In genomic region chr8:4165176-4165851, GRCm38 (mm10) we compare ENCODE assay signal across 8 mouse cellular contexts. TPM values are rescaled to one million over a fixed set of nuclear protein-coding genes. Genes with fewer than 3 reads are reported as not detected.
A peak's percentile ranks its signal among the peaks of the same experiment; 100 is the strongest.
DNase-seq lines count a peak whose midpoint lies in the region; ATAC-seq and TF ChIP-seq lines count a peak whose summit lies in the region.

No protein-coding gene starts in this region.

- no peak for TF ChIP-seq CTCF in embryonic fibroblast, embryonic 13.5 days (IDR thresholded peaks at IDR 0.05; ENCODE audit: borderline replicate concordance, insufficient read depth, low read length)

- no peak for ATAC-seq in lung, embryonic 16.5 days (ENCODE audit: low read depth)

- no peaks in the 10 kb centered on the region for H3K27me3 ChIP-seq in lung, embryonic 16.5 days (ENCODE audit: control insufficient read depth, insufficient read depth, low read depth, low read length)
- no peaks in the 10 kb centered on the region for H3K27me3 ChIP-seq in limb, embryonic 10.5 days (ENCODE audit: low read depth, poor library complexity, severe bottlenecking)

- H3K9ac ChIP-seq in lung, embryonic 16.5 days (ENCODE audit: low read length), result peak overlapping the region; percentile 67

- H3K27ac ChIP-seq in lung, embryonic 16.5 days (ENCODE audit: low read length), result 0 out of 2 replicates have a peak overlapping the region, but pooled peaks have one; percentile 28
- H3K27ac ChIP-seq in embryonic fibroblast, embryonic 13.5 days (ENCODE audit: insufficient read depth, low read length), result no peak overlapping the region; the same call in 1 of the 2 replicates
- H3K27ac ChIP-seq in limb, embryonic 10.5 days, result peak overlapping the region; percentile 81

- no peak for DNase-seq in lung, postnatal 25 days (ENCODE audit: low spot score)
- DNase-seq in R1 (ENCODE audit: low read depth, low spot score), result peak; percentile 32
- DNase-seq in limb, embryonic 10.5 days (ENCODE audit: low spot score), result no peak
- peak; percentile 39 for DNase-seq in skeletal muscle tissue, adult 2 months (ENCODE audit: low read depth, low spot score)
- DNase-seq in gastrocnemius, postnatal 4 days (ENCODE audit: low spot score in 2 of 2), result no peak
- DNase-seq in layer of hippocampus, adult 18-20 months (ENCODE audit: low spot score in 2 of 2), result no peak

- peaks cover 8% of the 10 kb centered on the region; the same call in 1 of the 2 replicates for H3K4me1 ChIP-seq in lung, embryonic 16.5 days (replicated peaks; ENCODE audit: control insufficient read depth, insufficient read depth, low read length)
- no peaks in the 10 kb centered on the region for H3K4me1 ChIP-seq in embryonic fibroblast, embryonic 13.5 days (ENCODE audit: control insufficient read depth, insufficient read depth, low read length)
- peaks cover 12% of the 10 kb centered on the region for H3K4me1 ChIP-seq in limb, embryonic 10.5 days

- TF ChIP-seq POLR2A in embryonic fibroblast, embryonic 13.5 days (IDR thresholded peaks at IDR 0.05; ENCODE audit: low read depth, low read length), result no peak; the same call in 1 of the 2 replicates

- under 1% methylated on average over 12 of the region's 13 CpGs for WGBS in lung, embryonic 16.5 days
- WGBS in limb, embryonic 10.5 days, result 8% methylated on average over 13 of the region's 13 CpGs

- no peaks in the 10 kb centered on the region for H3K9me3 ChIP-seq in lung, embryonic 16.5 days (ENCODE audit: control insufficient read depth, low read length)
- H3K9me3 ChIP-seq in limb, embryonic 10.5 days (replicated peaks), result no peaks in the 10 kb centered on the region

- H3K36me3 ChIP-seq in lung, embryonic 16.5 days (ENCODE audit: control insufficient read depth, insufficient read depth, low read length), result no peaks in the 10 kb centered on the region
- no peaks in the 10 kb centered on the region for H3K36me3 ChIP-seq in limb, embryonic 10.5 days

- peak overlapping the region; percentile 66 for H3K4me2 ChIP-seq in lung, embryonic 16.5 days (ENCODE audit: low read depth, low read length)

- H3K4me3 ChIP-seq in lung, embryonic 16.5 days (ENCODE audit: low read length), result peak overlapping the region; percentile 83
- peak overlapping the region; percentile 38 for H3K4me3 ChIP-seq in embryonic fibroblast, embryonic 13.5 days (ENCODE audit: insufficient read depth, low read length)
- peak overlapping the region; percentile 81 for H3K4me3 ChIP-seq in limb, embryonic 10.5 days

RNA-seq across cellular contexts. Expression of gene Evi5l, which starts 1.1 kb away (rescaled TPM):
- 24.1 and 24.5 TPM in 2 replicates for polyA plus RNA-seq in lung, embryonic 16.5 days (2015; fragmentation: Nextera tagmentation; extraction: Ambion mirVana)
- 15.4 and 30.3 TPM in 2 replicates for polyA plus RNA-seq in embryonic fibroblast, embryonic 13.5 days (2011; ENCODE audit: insufficient read length, low read depth, missing spikeins)
- polyA plus RNA-seq in limb, embryonic 10.5 days (2016; fragmentation: Nextera tagmentation; extraction: Ambion mirVana), result 14.4 and 25.5 TPM in 2 replicates
- total RNA-seq in gastrocnemius, postnatal 4 days (2021), result 10 to 100 TPM; 25.2 to 29.0 TPM
- 100 to 1,000 TPM in 1 of 2 experiments, 10 to 100 TPM in 1; 93.2 to 102 TPM for total RNA-seq in layer of hippocampus, adult 18-20 months (2021)

RNA-seq across cellular contexts. Expression of gene Cd209g, which starts 31.4 kb away (rescaled TPM):
- polyA plus RNA-seq in lung, embryonic 16.5 days (2015; fragmentation: Nextera tagmentation; extraction: Ambion mirVana), result not detected in 2 replicates
- polyA plus RNA-seq in embryonic fibroblast, embryonic 13.5 days (2011; ENCODE audit: insufficient read length, low read depth, missing spikeins), result not detected in 2 replicates
- polyA plus RNA-seq in limb, embryonic 10.5 days (2016; fragmentation: Nextera tagmentation; extraction: Ambion mirVana), result not detected in 2 replicates
- under 1 TPM in 1 of 2 experiments, not detected in 1; 0.13 TPM for total RNA-seq in gastrocnemius, postnatal 4 days (2021)
- under 1 TPM in 1 of 2 experiments, not detected in 1; 0.22 TPM for total RNA-seq in layer of hippocampus, adult 18-20 months (2021)

RNA-seq across cellular contexts. Expression of gene Prr36, which starts 51.9 kb away (rescaled TPM):
- 4.4 and 4.5 TPM in 2 replicates for polyA plus RNA-seq in lung, embryonic 16.5 days (2015; fragmentation: Nextera tagmentation; extraction: Ambion mirVana)
- 0.23 and 0.35 TPM in 2 replicates for polyA plus RNA-seq in embryonic fibroblast, embryonic 13.5 days (2011; ENCODE audit: insufficient read length, low read depth, missing spikeins)
- polyA plus RNA-seq in limb, embryonic 10.5 days (2016; fragmentation: Nextera tagmentation; extraction: Ambion mirVana), result 1.5 and 2.2 TPM in 2 replicates
- under 1 TPM; 0.13 to 0.27 TPM for total RNA-seq in gastrocnemius, postnatal 4 days (2021)
- 10 to 100 TPM; 38.4 to 41.3 TPM for total RNA-seq in layer of hippocampus, adult 18-20 months (2021)

RNA-seq across cellular contexts. Expression of gene Cd209f, which starts 59.7 kb away (rescaled TPM):
- polyA plus RNA-seq in lung, embryonic 16.5 days (2015; fragmentation: Nextera tagmentation; extraction: Ambion mirVana), result not detected in 2 replicates
- not detected in 2 replicates for polyA plus RNA-seq in embryonic fibroblast, embryonic 13.5 days (2011; ENCODE audit: insufficient read length, low read depth, missing spikeins)
- polyA plus RNA-seq in limb, embryonic 10.5 days (2016; fragmentation: Nextera tagmentation; extraction: Ambion mirVana), result not detected in 2 replicates
- 1 to 10 TPM; 2.3 to 3.1 TPM for total RNA-seq in gastrocnemius, postnatal 4 days (2021)
- total RNA-seq in layer of hippocampus, adult 18-20 months (2021), result under 1 TPM; 0.37 to 0.43 TPM

Comparison
In these comparisons a context has a peak if more than half of its experiments do, and no peak if none do; other contexts are left out.
1. DNase-seq: peak in R1 (single experiment) and skeletal muscle tissue, adult 2 months (single experiment); none in lung, postnatal 25 days (single experiment), limb, embryonic 10.5 days (single experiment), gastrocnemius, postnatal 4 days (0 of 2) and layer of hippocampus, adult 18-20 months (0 of 2).
2. Peak in every context shown above with its lines, with median percentiles within 50 percentile points of each other: H3K4me3 ChIP-seq.